Mouse (Mus musculus) midbrain, embryonic 16.5 days (tissue): ENCODE measurements around the gene Dtx1. TPM values are rescaled to one million over a fixed set of nuclear protein-coding genes. Genes with fewer than 3 reads are reported as not detected.

ENCODE experiments used
- ATAC-seq: fragments of 200-750 bp; cut with Nextera tagmentation; 2 replicates; pipeline ENCODE4 v1.8.0; 2017; ENCODE audit warnings: moderate TSS enrichment
- H3K27ac ChIP-seq: fragments of 300-500 bp; sonication (generic); 2 replicates; pipeline ENCODE4 v1.5.1; 2014; ENCODE audit warnings: mild to moderate bottlenecking, low read length, mixed read lengths
- H3K27me3 ChIP-seq: fragments of 300-500 bp; sonication (generic); 2 replicates; pipeline ENCODE4 v1.6.1; 2014; ENCODE audit warnings: low read depth, low read length, mixed read lengths; ENCODE audit not compliant: control insufficient read depth, insufficient read depth
- H3K36me3 ChIP-seq: fragments of 300-500 bp; sonication (generic); 2 replicates; pipeline ENCODE4 v1.6.1; 2014; ENCODE audit warnings: mild to moderate bottlenecking, low read length, moderate library complexity, mixed read lengths; ENCODE audit not compliant: control insufficient read depth, insufficient read depth
- H3K4me1 ChIP-seq: fragments of 300-500 bp; sonication (generic); 2 replicates; pipeline ENCODE4 v1.6.1; 2014; ENCODE audit warnings: mild to moderate bottlenecking, low read length, mixed read lengths; ENCODE audit not compliant: control insufficient read depth, insufficient read depth
- H3K4me2 ChIP-seq: fragments of 300-500 bp; sonication (generic); 2 replicates; pipeline ENCODE4 v1.6.1; 2014; ENCODE audit warnings: mild to moderate bottlenecking, low read length, mixed read lengths
- H3K4me3 ChIP-seq: fragments of 300-500 bp; sonication (generic); 2 replicates; pipeline ENCODE4 v1.5.1; 2014; ENCODE audit warnings: low read depth, mild to moderate bottlenecking, low read length, moderate library complexity, mixed read lengths
- H3K9ac ChIP-seq: fragments of 300-500 bp; sonication (generic); 2 replicates; pipeline ENCODE4 v1.6.1; 2014; ENCODE audit warnings: low read depth, low read length, mixed read lengths
- H3K9me3 ChIP-seq: fragments of 300-500 bp; sonication (generic); replicated peaks from 2 replicates; pipeline ENCODE4 v1.6.1; 2014; ENCODE audit warnings: mild to moderate bottlenecking, low read length, mixed read lengths; ENCODE audit not compliant: control insufficient read depth, poor library complexity, severe bottlenecking
- WGBS: fragments of 180-500 bp; shearing (Covaris S2); extraction: QIAGEN DNeasy Blood & Tissue Kit; methylation state at CpG from one replicate; pipeline ENCODE4 v1.1.7; 2014; 5-methylcytosine and 5-hydroxymethylcytosine counted together
- polyA plus RNA-seq: library from polyadenylated mRNA; unstranded; fragments of >200 nt; fragmentation: Nextera tagmentation; extraction: Ambion mirVana; gene quantifications from 2 replicates; pipeline ENCODE4 v1.2.1, GENCODE M21; 2015

Gene Dtx1
- polyA plus RNA-seq, 1 experiment from 2014 or later, result 49.6 TPM

DNA sequence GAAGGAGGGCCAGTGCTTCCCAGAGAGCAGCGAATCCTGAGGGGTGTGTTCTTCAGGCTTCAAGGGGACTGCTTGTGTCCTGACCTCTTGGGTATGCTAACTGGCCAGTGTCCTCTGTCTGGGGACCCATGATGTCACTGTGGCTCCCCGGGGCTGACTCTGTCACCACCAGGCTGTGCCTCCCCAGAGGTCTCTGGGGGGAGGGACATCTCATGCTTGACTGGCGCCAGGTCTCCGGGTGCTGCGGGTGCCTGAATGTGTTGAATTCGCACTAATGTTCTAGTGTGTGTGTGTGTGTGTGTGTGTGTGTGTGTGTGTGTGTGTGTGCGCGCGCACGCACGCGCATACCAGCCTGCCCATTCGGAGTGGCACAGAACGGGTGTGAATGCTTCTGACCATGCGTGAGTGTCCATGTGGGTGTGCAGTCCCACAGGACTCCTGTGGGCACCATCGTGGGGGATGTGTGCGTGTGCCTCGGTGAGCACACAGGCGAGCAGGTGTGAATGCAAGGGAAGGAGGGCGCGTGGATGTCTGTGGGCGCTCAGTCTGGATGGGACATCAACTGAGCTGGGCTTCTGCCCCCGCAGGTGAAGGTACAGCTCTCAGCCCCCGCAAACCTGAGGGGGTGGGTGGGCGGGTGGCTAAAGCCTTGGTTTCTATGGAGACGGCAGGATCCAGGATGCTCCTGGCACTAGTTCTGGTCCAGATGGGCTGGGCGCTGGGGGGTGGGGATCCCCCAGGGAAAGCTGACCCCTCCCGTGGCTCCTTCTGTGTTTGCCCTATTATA is 58.6 kb downstream of the Dtx1 start:
- ATAC-seq, result no peak
- H3K4me1 ChIP-seq, result peaks cover 15% of the 10 kb centered on the region
- H3K36me3 ChIP-seq, result no peaks in the 10 kb centered on the region
- peaks cover 26% of the 10 kb centered on the region for H3K27me3 ChIP-seq
- WGBS, result 83% methylated on average over 28 of the region's 28 CpGs
- no peak overlapping the region for H3K4me3 ChIP-seq
- H3K4me2 ChIP-seq, result no peak overlapping the region
- H3K9me3 ChIP-seq, result no peaks in the 10 kb centered on the region
- H3K9ac ChIP-seq, result no peak overlapping the region
- H3K27ac ChIP-seq, result no peak overlapping the region

DNA sequence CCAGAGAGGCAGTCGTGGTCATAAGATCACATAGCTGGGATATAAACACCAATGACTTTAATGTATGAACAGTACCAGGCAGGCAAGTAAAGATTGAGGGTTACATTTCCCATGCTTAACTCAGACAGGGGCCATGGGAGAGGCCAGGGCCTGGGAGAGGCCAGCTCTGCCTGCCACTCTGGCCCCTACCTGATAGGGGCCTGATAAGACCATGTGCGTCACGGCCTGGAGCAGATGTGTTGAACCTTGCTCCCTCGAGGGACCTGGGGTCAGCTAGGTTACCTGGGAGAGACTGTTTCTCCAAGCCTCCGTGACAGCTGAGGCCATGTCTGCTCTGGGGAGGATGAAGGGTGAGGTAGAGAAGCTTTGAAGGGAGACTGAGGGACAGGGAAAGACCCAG is 60.5 kb downstream of the Dtx1 start:
- H3K36me3 ChIP-seq, result no peaks in the 10 kb centered on the region
- no peak overlapping the region for H3K27ac ChIP-seq
- no peak overlapping the region for H3K4me3 ChIP-seq
- H3K4me1 ChIP-seq, result peaks cover 15% of the 10 kb centered on the region
- peaks cover 28% of the 10 kb centered on the region for H3K27me3 ChIP-seq
- H3K9ac ChIP-seq, result no peak overlapping the region
- no peak for ATAC-seq
- H3K4me2 ChIP-seq, result no peak overlapping the region
- no peaks in the 10 kb centered on the region for H3K9me3 ChIP-seq
- WGBS, result 85% methylated on average over 5 of the region's 5 CpGs

DNA sequence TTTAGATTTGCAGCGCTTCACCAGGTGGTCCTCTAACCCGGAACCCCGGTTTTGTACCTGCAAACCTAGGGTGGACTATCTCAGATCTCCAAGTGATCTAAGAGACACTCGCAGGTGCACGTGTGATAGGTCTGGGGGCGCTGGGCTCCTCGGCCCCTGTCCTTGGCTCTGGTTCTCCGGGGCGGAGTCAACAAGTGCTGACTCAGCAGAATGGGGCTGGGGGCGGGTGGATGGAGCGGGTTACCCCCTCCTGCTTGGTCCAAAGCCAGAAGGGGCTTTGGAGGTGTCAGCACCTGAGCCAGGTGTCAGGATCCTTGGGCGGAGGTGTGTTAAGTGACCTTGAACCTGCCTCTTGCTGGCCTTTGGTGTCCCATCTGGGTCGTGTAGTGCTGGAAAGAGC is 61.8 kb downstream of the Dtx1 start:
- H3K9me3 ChIP-seq, result no peaks in the 10 kb centered on the region
- peaks cover 15% of the 10 kb centered on the region for H3K4me1 ChIP-seq
- H3K4me3 ChIP-seq, result no peak overlapping the region
- 26% methylated on average over 13 of the region's 13 CpGs for WGBS
- H3K4me2 ChIP-seq, result peak overlapping the region; percentile 69; the same call in 1 of the 2 replicates
- H3K36me3 ChIP-seq, result no peaks in the 10 kb centered on the region
- H3K27me3 ChIP-seq, result peaks cover 28% of the 10 kb centered on the region
- ATAC-seq, result no peak
- no peak overlapping the region for H3K9ac ChIP-seq
- no peak overlapping the region for H3K27ac ChIP-seq

DNA sequence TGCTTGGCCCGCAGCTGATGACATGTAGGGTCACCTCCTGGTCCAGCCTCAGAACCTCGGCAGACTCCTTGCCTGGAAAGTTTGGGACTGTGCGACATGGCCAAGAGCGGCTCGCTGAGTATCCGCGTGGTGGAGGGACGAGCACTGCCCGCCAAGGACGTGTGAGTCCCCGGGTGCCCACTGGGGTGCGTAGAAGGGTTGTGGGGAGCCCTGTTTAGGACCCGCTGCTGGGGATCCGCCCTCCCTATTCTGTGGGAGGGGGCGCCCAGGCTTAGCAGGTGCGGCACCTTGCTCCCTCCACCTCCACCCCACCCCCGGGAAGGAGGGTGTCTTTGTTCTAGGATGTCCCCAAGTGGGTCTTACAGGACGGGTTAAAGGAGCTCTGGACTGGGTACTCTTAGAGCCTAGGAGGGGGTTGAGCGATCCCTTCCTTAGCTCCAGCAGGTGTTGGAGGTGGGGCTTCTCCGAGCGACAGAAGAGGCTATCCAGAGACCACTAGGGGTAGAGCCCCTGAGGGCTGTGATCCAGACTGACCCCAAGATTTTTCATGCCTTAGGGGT is 62.3 kb downstream of the Dtx1 start:
- H3K27ac ChIP-seq, result no peak overlapping the region
- peak overlapping the region; percentile 69 for H3K4me2 ChIP-seq
- no peak overlapping the region for H3K9ac ChIP-seq
- H3K27me3 ChIP-seq, result peaks cover 28% of the 10 kb centered on the region
- H3K9me3 ChIP-seq, result no peaks in the 10 kb centered on the region
- H3K36me3 ChIP-seq, result no peaks in the 10 kb centered on the region
- peak overlapping the region; percentile 36 for H3K4me3 ChIP-seq
- peaks cover 15% of the 10 kb centered on the region for H3K4me1 ChIP-seq
- ATAC-seq, result peak; percentile 44
- 2% methylated on average over 21 of the region's 21 CpGs for WGBS

DNA sequence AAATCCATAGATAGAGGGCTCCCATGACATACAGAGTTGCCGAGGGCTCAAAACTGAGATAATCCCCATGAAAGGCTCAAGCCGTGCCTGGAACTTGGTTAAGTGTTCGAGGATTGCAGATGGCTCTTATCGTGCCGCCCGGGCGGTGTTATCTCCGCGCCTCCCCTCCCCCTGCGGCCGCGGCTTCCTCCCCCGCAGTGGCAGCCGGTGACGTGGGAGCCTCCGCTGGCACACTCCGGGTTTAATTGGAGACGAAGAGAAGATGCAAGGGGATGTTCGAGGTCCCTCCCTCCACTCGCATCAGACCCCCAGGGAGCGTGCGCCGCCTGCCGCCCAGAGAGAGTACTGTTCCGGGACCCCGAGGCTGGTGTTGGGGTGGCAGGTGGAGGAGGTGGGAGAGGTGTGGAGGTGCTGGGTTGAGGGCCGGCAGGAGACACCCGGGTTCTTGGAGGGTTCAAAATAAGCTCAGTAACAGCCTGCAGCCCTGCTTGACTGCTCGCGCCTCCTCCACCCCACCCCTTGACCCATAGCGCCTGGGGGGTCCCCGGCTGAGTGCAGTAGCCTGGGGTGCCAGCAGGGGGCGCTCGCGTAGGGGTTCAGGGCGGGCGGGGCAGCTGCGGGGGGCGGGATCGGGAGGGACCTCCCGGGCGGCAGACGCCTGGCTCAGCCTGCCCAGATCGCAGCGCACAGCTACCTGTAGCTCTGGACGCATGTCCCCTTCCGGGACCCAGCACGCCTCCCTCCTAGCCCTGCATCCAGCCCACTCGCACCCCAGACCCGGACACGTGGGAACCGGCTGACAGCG is 63.0 kb downstream of the Dtx1 start, which contains the start of gene Rasal1:
Gene Rasal1 (plus strand): TSS at position 244 of the 805 bp plus-strand sequence.
- Histone ChIP-seq H3K36me3 (no peaks in the 10 kb centered on the region), H3K4me3 (peak within 1 kb of the TSS; percentile 36), H3K9me3 (no peaks in the 10 kb centered on the region), H3K9ac (peak within 1 kb of the TSS; percentile 61), H3K4me1 (peaks cover 15% of the 10 kb centered on the region), H3K27ac (no peak within 1 kb of the TSS), H3K27me3 (peaks cover 28% of the 10 kb centered on the region), H3K4me2 (peak within 1 kb of the TSS; percentile 69)
- ATAC-seq, result 0 out of 2 replicates have a peak, but pooled peaks have one; percentile 12
- WGBS, result under 1% methylated on average over 48 of the region's 53 CpGs

DNA sequence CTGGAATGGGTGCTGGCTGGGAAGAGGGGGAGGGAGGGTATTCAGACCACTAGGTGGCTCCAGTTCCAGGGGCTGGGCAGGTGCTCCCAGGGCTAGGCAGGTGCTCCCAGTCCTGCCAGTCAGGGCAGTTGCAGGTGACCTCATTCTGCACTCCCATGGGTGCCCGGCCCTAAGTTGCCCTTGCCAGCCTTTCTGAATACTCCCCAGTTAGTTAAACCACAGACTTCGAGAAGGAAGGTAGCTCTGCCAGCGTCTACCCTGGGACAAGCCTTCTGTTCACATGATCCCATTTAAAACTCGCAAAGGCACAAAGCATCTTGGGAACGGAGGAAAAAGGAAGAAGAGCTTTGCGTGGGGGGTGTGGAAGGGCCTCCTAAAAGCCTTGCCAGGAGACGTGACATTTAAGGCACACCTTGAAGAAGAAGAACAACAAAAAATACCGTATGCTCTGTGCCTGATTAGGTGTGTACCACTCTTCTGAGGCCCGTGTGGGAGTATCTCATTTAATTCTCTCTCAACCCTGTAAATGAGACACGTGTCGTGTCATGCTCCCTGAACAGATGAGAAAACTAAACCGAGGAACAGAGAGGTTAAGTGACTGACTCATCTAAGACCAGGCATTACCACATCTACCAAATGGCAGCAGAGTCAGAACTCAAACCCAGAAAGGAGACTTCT is 63.8 kb downstream of the Dtx1 start:
- Histone ChIP-seq H3K9ac (no peak overlapping the region), H3K27me3 (peaks cover 28% of the 10 kb centered on the region), H3K4me2 (peak overlapping the region; percentile 69; the same call in 1 of the 2 replicates), H3K9me3 (no peaks in the 10 kb centered on the region), H3K4me1 (peaks cover 15% of the 10 kb centered on the region), H3K4me3 (no peak overlapping the region), H3K36me3 (no peaks in the 10 kb centered on the region), H3K27ac (no peak overlapping the region)
- WGBS, result 44% methylated on average over 12 of the region's 12 CpGs
- ATAC-seq, result no peak

DNA sequence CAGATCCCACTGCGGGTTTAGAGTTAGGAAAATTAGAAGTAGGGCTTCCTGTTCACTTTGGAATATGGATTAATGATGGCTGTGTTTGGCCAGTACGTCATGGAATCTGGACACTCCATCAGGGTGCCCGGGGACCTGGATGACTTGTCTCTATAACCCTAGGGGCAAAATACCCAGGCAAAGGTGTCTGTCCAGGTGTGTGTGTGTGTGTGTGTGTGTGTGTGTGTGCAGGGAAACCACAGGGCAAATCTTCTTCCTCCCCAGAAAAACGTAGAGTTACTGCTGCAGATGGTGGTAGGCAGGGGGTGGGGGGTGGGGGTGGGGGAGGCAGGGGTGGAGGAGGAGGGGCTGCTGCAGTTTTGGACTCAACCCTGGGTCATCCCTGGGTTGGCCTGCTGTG is 64.4 kb downstream of the Dtx1 start:
- H3K4me2 ChIP-seq, result no peak overlapping the region
- no peak overlapping the region for H3K9ac ChIP-seq
- peaks cover 28% of the 10 kb centered on the region for H3K27me3 ChIP-seq
- no peak overlapping the region for H3K4me3 ChIP-seq
- no peaks in the 10 kb centered on the region for H3K9me3 ChIP-seq
- no peak overlapping the region for H3K27ac ChIP-seq
- no peak for ATAC-seq
- 79% methylated on average over 4 of the region's 4 CpGs for WGBS
- H3K4me1 ChIP-seq, result peaks cover 15% of the 10 kb centered on the region
- no peaks in the 10 kb centered on the region for H3K36me3 ChIP-seq

DNA sequence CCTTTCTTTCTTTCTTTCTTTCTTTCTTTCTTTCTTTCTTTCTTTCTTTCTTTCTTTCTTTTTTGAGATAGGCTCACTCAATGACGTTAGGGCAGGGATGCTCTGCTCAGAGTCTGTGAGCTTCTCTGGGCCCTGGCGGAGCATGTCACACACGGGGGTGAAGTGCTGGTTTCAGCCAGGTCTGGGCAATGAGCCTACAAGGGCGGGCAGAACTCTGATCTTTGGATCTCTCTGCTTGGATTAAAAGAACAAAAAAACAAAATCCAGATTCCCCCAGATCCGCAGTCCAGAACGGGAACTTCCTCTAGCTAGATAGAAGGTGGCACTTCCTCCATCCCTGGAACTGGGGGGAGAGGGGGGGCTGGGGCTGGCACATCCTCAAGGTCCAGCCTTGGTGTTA is 65.9 kb downstream of the Dtx1 start:
- Histone ChIP-seq H3K4me3 (no peak overlapping the region), H3K27ac (no peak overlapping the region), H3K9me3 (no peaks in the 10 kb centered on the region), H3K4me1 (peaks cover 15% of the 10 kb centered on the region), H3K36me3 (no peaks in the 10 kb centered on the region), H3K9ac (no peak overlapping the region), H3K27me3 (peaks cover 26% of the 10 kb centered on the region), H3K4me2 (no peak overlapping the region)
- no peak for ATAC-seq
- 61% methylated on average over 6 of the region's 6 CpGs for WGBS
